ENCODE assay signal across 8 mouse cellular contexts in the genomic region with DNA sequence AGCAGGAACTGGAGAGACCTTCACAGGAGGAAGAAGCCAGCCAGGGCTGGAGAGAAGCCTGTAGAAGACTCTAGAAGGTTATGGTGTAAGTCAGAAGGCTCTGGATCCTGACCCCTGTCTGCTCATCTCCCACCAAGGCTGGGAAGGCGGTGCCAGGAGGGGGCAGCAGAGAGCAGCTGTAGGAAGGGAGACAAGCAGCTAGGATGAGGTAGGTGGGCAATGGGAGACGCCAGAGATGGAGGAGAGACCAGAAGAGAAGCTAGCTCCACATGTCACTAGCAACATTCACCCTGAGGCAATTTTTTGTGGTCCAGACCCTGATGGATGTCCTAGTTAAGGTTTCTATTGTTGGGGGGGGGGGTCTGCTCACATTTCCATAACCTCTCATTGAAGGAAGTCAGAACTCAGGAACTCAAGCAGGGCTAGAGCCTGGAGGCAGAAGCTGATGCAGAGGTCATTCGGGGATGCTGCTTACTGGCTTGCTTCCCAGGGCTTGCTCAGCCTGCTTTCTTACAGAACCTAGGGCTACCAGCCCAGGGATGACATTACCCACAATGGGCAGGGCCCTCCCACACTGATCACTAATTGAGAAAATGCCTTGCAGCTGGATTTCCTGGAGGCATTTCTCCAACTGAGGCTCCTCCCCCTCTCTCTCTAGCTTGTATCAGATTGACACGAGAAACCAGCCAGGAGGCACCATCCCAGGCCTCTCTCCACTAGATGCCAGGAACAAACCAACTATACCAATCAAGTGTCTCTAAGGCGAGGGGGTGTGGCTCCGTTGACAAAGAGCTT.
DNase-seq lines count a peak whose midpoint lies in the region; ATAC-seq and TF ChIP-seq lines count a peak whose summit lies in the region.
"Had no signal": no experiment of that assay in that cellular context is flagged by ENCODE, and none has a peak within 500 bp of the region (broad histone marks: within the 10 kb centered on the region; RNA-seq: fewer than 3 reads in every experiment).

No protein-coding gene starts in this region.

- no peaks in the 10 kb centered on the region for H3K9me3 ChIP-seq in embryonic facial prominence, embryonic 10.5 days
- H3K9me3 ChIP-seq in heart, postnatal 0 days (replicated peaks; ENCODE audit: control insufficient read depth, low read length) = no peaks in the 10 kb centered on the region
- no peaks in the 10 kb centered on the region for H3K9me3 ChIP-seq in midbrain, embryonic 13.5 days
- H3K9me3 ChIP-seq in stomach, embryonic 14.5 days (ENCODE audit: control insufficient read depth, low read depth, low read length) = no peaks in the 10 kb centered on the region
- H3K9me3 ChIP-seq: limb, embryonic 12.5 days had no signal

- intact Hi-C loops in left cerebral cortex, adult 2 months (cut with DNase I) = loop anchor here (1.0 kb wide), 1 partner anchor 113 kb away; no protein-coding TSS in a partner anchor

- no peak overlapping the region for H3K4me3 ChIP-seq in embryonic facial prominence, embryonic 10.5 days
- H3K4me3 ChIP-seq in heart, postnatal 0 days (ENCODE audit: low read depth, low read length) = no peak overlapping the region
- H3K4me3 ChIP-seq in left cerebral cortex, adult 2 months = no peak overlapping the region
- no peak overlapping the region for H3K4me3 ChIP-seq in midbrain, embryonic 13.5 days (replicated peaks)
- no peak overlapping the region for H3K4me3 ChIP-seq in stomach, embryonic 14.5 days (ENCODE audit: low read depth, low read length)
- H3K4me3 ChIP-seq: limb, embryonic 12.5 days had no signal

- H3K27ac ChIP-seq in embryonic facial prominence, embryonic 10.5 days (replicated peaks) = no peak overlapping the region
- no peak overlapping the region for H3K27ac ChIP-seq in heart, postnatal 0 days (ENCODE audit: low read depth)
- no peak overlapping the region for H3K27ac ChIP-seq in left cerebral cortex, adult 2 months
- no peak overlapping the region for H3K27ac ChIP-seq in midbrain, embryonic 13.5 days
- H3K27ac ChIP-seq in stomach, embryonic 14.5 days (ENCODE audit: low read length) = no peak overlapping the region
- H3K27ac ChIP-seq: limb, embryonic 12.5 days had no signal

- no peak overlapping the region for H3K4me2 ChIP-seq in heart, postnatal 0 days (ENCODE audit: low read depth, low read length)
- H3K4me2 ChIP-seq in midbrain, embryonic 13.5 days (replicated peaks) = no peak overlapping the region
- H3K4me2 ChIP-seq in stomach, embryonic 14.5 days (replicated peaks; ENCODE audit: low read depth, low read length) = no peak overlapping the region
- H3K4me2 ChIP-seq: limb, embryonic 12.5 days had no signal

- TF ChIP-seq CTCF in heart, postnatal 0 days (IDR thresholded peaks at IDR 0.05; ENCODE audit: low read depth) = peak; percentile 97
- peak; percentile 83 for TF ChIP-seq CTCF in left cerebral cortex, adult 2 months (IDR thresholded peaks at IDR 0.05)

- DNase-seq in Muller cell, postnatal 12 days (ENCODE audit: inconsistent ontology term) = peak; percentile 83
- DNase-seq in adrenal gland, postnatal 25 days = peak; percentile 84
- peak; percentile 86 for DNase-seq in embryonic facial prominence, embryonic 10.5 days (ENCODE audit: low spot score)
- peak; percentile 36 for DNase-seq in heart, postnatal 0 days (ENCODE audit: low spot score)
- peak; percentile 64 to 72 for DNase-seq in left cerebral cortex, adult 2 months (ENCODE audit: extremely low spot score in 1 of 2, low spot score in 2 of 2)

- TF ChIP-seq EP300 in heart, postnatal 0 days (IDR thresholded peaks at IDR 0.05; ENCODE audit: low read depth) = no peak

- 43% methylated on average over 6 of the region's 6 CpGs for WGBS in embryonic facial prominence, embryonic 10.5 days
- 45% methylated on average over 6 of the region's 6 CpGs for WGBS in heart, postnatal 0 days
- WGBS in midbrain, embryonic 13.5 days = 49% methylated on average over 6 of the region's 6 CpGs
- 50% methylated on average over 6 of the region's 6 CpGs for WGBS in stomach, embryonic 14.5 days

- H3K4me1 ChIP-seq in embryonic facial prominence, embryonic 10.5 days = peaks cover 21% of the 10 kb centered on the region
- H3K4me1 ChIP-seq in heart, postnatal 0 days (ENCODE audit: control insufficient read depth, insufficient read depth) = no peaks in the 10 kb centered on the region
- H3K4me1 ChIP-seq in midbrain, embryonic 13.5 days (replicated peaks) = peaks cover 31% of the 10 kb centered on the region
- H3K4me1 ChIP-seq in stomach, embryonic 14.5 days (ENCODE audit: control insufficient read depth, insufficient read depth, low read length) = no peaks in the 10 kb centered on the region
- H3K4me1 ChIP-seq: limb, embryonic 12.5 days had no signal

- H3K36me3 ChIP-seq in embryonic facial prominence, embryonic 10.5 days (replicated peaks) = no peaks in the 10 kb centered on the region
- no peaks in the 10 kb centered on the region for H3K36me3 ChIP-seq in heart, postnatal 0 days (replicated peaks; ENCODE audit: control insufficient read depth, insufficient read depth, low read length)
- H3K36me3 ChIP-seq in midbrain, embryonic 13.5 days = no peaks in the 10 kb centered on the region
- H3K36me3 ChIP-seq in stomach, embryonic 14.5 days (ENCODE audit: control insufficient read depth, insufficient read depth, low read length) = no peaks in the 10 kb centered on the region
- H3K36me3 ChIP-seq: limb, embryonic 12.5 days had no signal

- no peak for ATAC-seq in heart, postnatal 0 days (ENCODE audit: insufficient read depth, low read depth)
- ATAC-seq in midbrain, embryonic 13.5 days = peak; percentile 40; the same call in 1 of the 2 replicates
- 0 out of 2 replicates have a peak, but pooled peaks have one; percentile 42 for ATAC-seq in stomach, embryonic 14.5 days (ENCODE audit: insufficient number of reproducible peaks, insufficient read depth, low FRiP score, low read depth)

- H3K27me3 ChIP-seq in embryonic facial prominence, embryonic 10.5 days (replicated peaks; ENCODE audit: low read depth, poor library complexity, severe bottlenecking) = no peaks in the 10 kb centered on the region; the same call in 1 of the 2 replicates
- H3K27me3 ChIP-seq in heart, postnatal 0 days (ENCODE audit: control insufficient read depth, insufficient read depth, low read length) = no peaks in the 10 kb centered on the region
- H3K27me3 ChIP-seq in midbrain, embryonic 13.5 days = no peaks in the 10 kb centered on the region
- H3K27me3 ChIP-seq in stomach, embryonic 14.5 days (ENCODE audit: control insufficient read depth, insufficient read depth, low read length) = no peaks in the 10 kb centered on the region
- H3K27me3 ChIP-seq: limb, embryonic 12.5 days had no signal

- no peak overlapping the region for H3K9ac ChIP-seq in heart, postnatal 0 days (replicated peaks; ENCODE audit: low read depth, low read length)
- no peak overlapping the region for H3K9ac ChIP-seq in midbrain, embryonic 13.5 days (replicated peaks)
- H3K9ac ChIP-seq in stomach, embryonic 14.5 days (replicated peaks; ENCODE audit: low read depth, low read length) = no peak overlapping the region
- H3K9ac ChIP-seq: limb, embryonic 12.5 days had no signal

Comparison
In these comparisons a context has a peak if more than half of its experiments do, and no peak if none do; other contexts are left out.
1. DNase-seq: peak in every context shown above with its lines; median percentile 86 in embryonic facial prominence, embryonic 10.5 days; 84 in adrenal gland, postnatal 25 days; 83 in Muller cell, postnatal 12 days; 68 in left cerebral cortex, adult 2 months; 36 in heart, postnatal 0 days.